Mouse (Mus musculus): ENCODE results near the gene Arhgef26.

GRCm38 (mm10) chr3:62374831-62375230 is 36.7 kb downstream of the Arhgef26 start:
- TF ChIP-seq CTCF (IDR thresholded peaks at IDR 0.05; ENCODE audit: low read depth, low read length) = no peak
- TF ChIP-seq POLR2A (IDR thresholded peaks at IDR 0.05; ENCODE audit: extremely low read depth, insufficient read depth, low read length) = no peak

Measured in liver, adult 2 months (tissue).